Mouse (Mus musculus) olfactory bulb, adult 2 months (tissue): ENCODE measurements at regions not wholly inside any gene's neighbourhood (a gene's known extent, or its start where the extent isn't known, plus 50 kb on each side); places are given as distances from the start of the nearest gene placed in this dataset.

Experiments
- CTCF ChIP-seq: fragments of 200-500 bp; IDR thresholded peaks from 2 replicates; pipeline ENCODE4 v1.5.1; 2012; ENCODE audit warnings: low read depth, mild to moderate bottlenecking, low read length, moderate library complexity; ENCODE audit not compliant: insufficient read depth
- POLR2A ChIP-seq: fragments of 200-500 bp; IDR thresholded peaks from 2 replicates; pipeline ENCODE4 v1.6.1; 2012; ENCODE audit warnings: mild to moderate bottlenecking, low read depth, low read length, moderate library complexity; ENCODE audit not compliant: insufficient read depth

GRCm38 (mm10) chr1:73771773-73772172, 352.5 kb downstream of the Tns1 start:
- TF ChIP-seq CTCF (no peak), POLR2A (no peak)
